Mouse (Mus musculus) CH12.LX (cell line): Measurements from ENCODE around the gene Igfbp2. TPM values are rescaled to one million over a fixed set of nuclear protein-coding genes. Genes with fewer than 3 reads are reported as not detected.

Experiments used
- DNase-seq: peaks from one replicate; pipeline ENCODE4 v3.0.0-alpha.2; 2013; ENCODE audit errors: extremely low read depth
- H3K27ac ChIP-seq: 2 replicates; pipeline ENCODE4 v1.5.1; 2012; ENCODE audit warnings: low read depth, mild to moderate bottlenecking, control low read depth, moderate library complexity; ENCODE audit not compliant: insufficient read depth
- H3K27me3 ChIP-seq: replicated peaks from 2 replicates; pipeline ENCODE3; 2012; ENCODE audit warnings: inconsistent platforms
- H3K36me3 ChIP-seq, 2 experiments: replicated peaks in 1 of 2; 2 replicates each; pipeline versions ENCODE3 to v1.6.1; 2012; ENCODE audit warnings: inconsistent platforms in 1 of 2, low read length in 1 of 2, mild to moderate bottlenecking in 1 of 2, mixed read lengths in 1 of 2, moderate library complexity in 1 of 2; ENCODE audit not compliant: control insufficient read depth in 1 of 2, insufficient read depth in 1 of 2
- H3K4me1 ChIP-seq, 2 experiments: 2 replicates each; pipeline ENCODE4 v1.6.1; 2012; ENCODE audit warnings: inconsistent platforms in 1 of 2, moderate library complexity in 1 of 2; ENCODE audit not compliant: insufficient read depth in 2 of 2, control insufficient read depth in 1 of 2
- H3K4me2 ChIP-seq: 2 replicates; pipeline ENCODE4 v1.6.1; 2012; ENCODE audit warnings: low read depth, mild to moderate bottlenecking, control low read depth; ENCODE audit not compliant: poor library complexity, insufficient read depth, severe bottlenecking
- H3K4me3 ChIP-seq, 3 experiments: fragments of 150-350 bp in 1 of 3; sonication (generic) in 1 of 3; replicated peaks in 1 of 3; 2 replicates each; pipeline versions ENCODE3 to v1.5.1; 2011 to 2012; ENCODE audit warnings: low read depth in 2 of 3, low read length in 2 of 3, mild to moderate bottlenecking in 2 of 3, moderate library complexity in 2 of 3, control low read depth in 1 of 3, improper control_type of control experiment in 1 of 3, inconsistent platforms in 1 of 3, mixed read lengths in 1 of 3; ENCODE audit not compliant: poor library complexity in 1 of 3
- H3K79me2 ChIP-seq: replicated peaks from 2 replicates; pipeline ENCODE4 v1.6.1; 2012; ENCODE audit warnings: mild to moderate bottlenecking, moderate library complexity; ENCODE audit not compliant: control insufficient read depth, poor library complexity, insufficient read depth, severe bottlenecking; ENCODE audit errors: extremely low read depth
- H3K9ac ChIP-seq: 2 replicates; pipeline ENCODE4 v1.6.1; 2012; ENCODE audit warnings: low read depth, mild to moderate bottlenecking, control low read depth, moderate library complexity; ENCODE audit not compliant: insufficient read depth
- H3K9me3 ChIP-seq: replicated peaks from 2 replicates; pipeline ENCODE3; 2012; ENCODE audit warnings: low read length, inconsistent platforms, mixed read lengths
- BHLHE40 ChIP-seq: IDR thresholded peaks from 2 replicates; pipeline ENCODE4 v1.6.1; 2011; ENCODE audit warnings: mild to moderate bottlenecking, low read depth, low read length, improper control_type of control experiment
- CHD1 ChIP-seq: IDR thresholded peaks from 2 replicates; pipeline ENCODE4 v1.6.1; 2012; ENCODE audit warnings: low read depth, low read length, improper control_type of control experiment, inconsistent platforms
- CHD2 ChIP-seq: IDR thresholded peaks from 2 replicates; pipeline ENCODE4 v1.6.1; 2011; ENCODE audit warnings: low read length, improper control_type of control experiment
- GABPA ChIP-seq: IDR thresholded peaks from 2 replicates; pipeline ENCODE4 v1.6.1; 2012; ENCODE audit warnings: low read depth, low read length, improper control_type of control experiment, inconsistent platforms; ENCODE audit not compliant: insufficient replicate concordance
- HCFC1 ChIP-seq: IDR thresholded peaks from 2 replicates; pipeline ENCODE4 v1.6.1; 2012; ENCODE audit warnings: low read depth, mild to moderate bottlenecking, inconsistent platforms, low read length, improper control_type of control experiment
- JUND ChIP-seq: conservative IDR thresholded peaks from 2 replicates; pipeline ENCODE4 v1.6.1; 2011; ENCODE audit warnings: low read depth, low read length, improper control_type of control experiment
- KAT2A ChIP-seq: IDR thresholded peaks from 2 replicates; pipeline ENCODE4 v1.6.1; 2012; ENCODE audit warnings: low read length, improper control_type of control experiment, inconsistent platforms; ENCODE audit not compliant: insufficient replicate concordance
- MYC ChIP-seq: IDR thresholded peaks from 2 replicates; pipeline ENCODE4 v1.6.1; 2011; ENCODE audit warnings: low read depth, mild to moderate bottlenecking, improper control_type of control experiment, low read length
- NELFE ChIP-seq: IDR thresholded peaks from 2 replicates; pipeline ENCODE4 v1.6.1; 2011; ENCODE audit warnings: low read depth, low read length, improper control_type of control experiment
- PAX5 ChIP-seq: IDR thresholded peaks from 2 replicates; pipeline ENCODE4 v1.6.1; 2012; ENCODE audit warnings: low read length, inconsistent platforms, mixed read lengths
- RCOR1 ChIP-seq: conservative IDR thresholded peaks from 2 replicates; pipeline ENCODE4 v1.6.1; 2012; ENCODE audit warnings: low read depth, mild to moderate bottlenecking, inconsistent platforms, low read length, improper control_type of control experiment
- SIN3A ChIP-seq: IDR thresholded peaks from 2 replicates; pipeline ENCODE4 v1.6.1; 2012; ENCODE audit warnings: low read length, improper control_type of control experiment, inconsistent platforms
- SMC3 ChIP-seq: IDR thresholded peaks from 2 replicates; pipeline ENCODE4 v1.6.1; 2011; ENCODE audit warnings: low read depth, low read length, improper control_type of control experiment
- UBTF ChIP-seq: IDR thresholded peaks from 2 replicates; pipeline ENCODE4 v1.6.1; 2012; ENCODE audit warnings: low read depth, mild to moderate bottlenecking, inconsistent platforms, low read length, improper control_type of control experiment, moderate library complexity
- ZMIZ1 ChIP-seq: IDR thresholded peaks from 2 replicates; pipeline ENCODE4 v1.6.1; 2012; ENCODE audit warnings: low read depth, mild to moderate bottlenecking, inconsistent platforms, low read length, improper control_type of control experiment
- dilution Hi-C: fragments of 300-500 bp; cut with MboI; formaldehyde crosslinking; loops from 2 replicates; pipeline ENCODE4 v1.14.3; 2020; ENCODE audit warnings: low sequenced_read_pairs; ENCODE audit not compliant: extremely low pct_unique_long_range_greater_than_20kb, extremely low pct_ligation_motif_present
- in situ Hi-C: fragments of 300-500 bp; cut with MboI; formaldehyde crosslinking; loops from 3 replicates; pipeline ENCODE4 v1.14.3; 2019; ENCODE audit warnings: low sequenced_read_pairs, low pct_ligation_motif_present, low pct_unique_long_range_greater_than_20kb, mixed read lengths
- polyA plus RNA-seq: library from polyadenylated mRNA; unstranded; fragments of >175 nt; gene quantifications from 2 replicates; pipeline ENCODE4 v1.2.1, GENCODE M21; 2012; ENCODE audit warnings: low read depth; ENCODE audit not compliant: insufficient read length
- total RNA-seq, 2 experiments: library from RNA; depleted of rRNA; stranded (reverse); fragments of 300-350 nt in 1 of 2; fragments of >200 nt in 1 of 2; gene quantifications; 2 replicates each; pipeline ENCODE4 v1.2.3; 2012 to 2014

Igfbp2 gene
- total and polyA plus RNA-seq, 3 experiments = 294 to 662 (median 350) TPM

DNA sequence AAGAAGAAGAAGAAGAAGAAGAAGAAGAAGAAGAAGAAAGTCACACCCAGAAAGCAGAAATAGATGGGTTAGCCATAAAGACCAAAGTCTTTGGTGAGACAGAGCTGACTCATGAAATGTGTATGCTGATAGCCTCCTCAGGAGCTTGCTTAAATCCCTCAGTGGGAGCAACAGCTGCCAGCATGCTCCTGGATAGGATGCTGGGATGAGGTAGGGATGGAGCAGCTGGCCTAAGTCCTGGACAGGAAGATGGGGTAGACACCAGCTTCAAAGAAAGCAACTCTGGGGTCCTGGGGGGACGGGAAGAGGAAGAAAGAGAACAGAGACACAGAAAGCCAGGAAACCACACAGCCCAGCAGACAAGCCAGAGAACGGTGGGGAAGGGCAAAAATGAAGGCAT, 41.0 kb upstream of the Igfbp2 start:
- dilution Hi-C loops = no loop called here
- peaks cover 1% of the 10 kb centered on the region for H3K27me3 ChIP-seq
- H3K79me2 ChIP-seq = no peaks in the 10 kb centered on the region
- no peak for DNase-seq
- H3K36me3 ChIP-seq = no peaks in the 10 kb centered on the region
- peaks cover 6 to 25% of the 10 kb centered on the region in 2 experiments for H3K4me1 ChIP-seq
- H3K27ac ChIP-seq = no peak overlapping the region
- no peak overlapping the region for H3K4me3 ChIP-seq
- TF ChIP-seq PAX5 (no peak), CHD1 (no peak), BHLHE40 (no peak), SIN3A (no peak), CHD2 (no peak), SMC3 (no peak), GABPA (no peak), RCOR1 (no peak)
- in situ Hi-C loops = no loop called here
- H3K9me3 ChIP-seq = no peaks in the 10 kb centered on the region
- no peak overlapping the region for H3K9ac ChIP-seq
- no peak overlapping the region for H3K4me2 ChIP-seq

DNA sequence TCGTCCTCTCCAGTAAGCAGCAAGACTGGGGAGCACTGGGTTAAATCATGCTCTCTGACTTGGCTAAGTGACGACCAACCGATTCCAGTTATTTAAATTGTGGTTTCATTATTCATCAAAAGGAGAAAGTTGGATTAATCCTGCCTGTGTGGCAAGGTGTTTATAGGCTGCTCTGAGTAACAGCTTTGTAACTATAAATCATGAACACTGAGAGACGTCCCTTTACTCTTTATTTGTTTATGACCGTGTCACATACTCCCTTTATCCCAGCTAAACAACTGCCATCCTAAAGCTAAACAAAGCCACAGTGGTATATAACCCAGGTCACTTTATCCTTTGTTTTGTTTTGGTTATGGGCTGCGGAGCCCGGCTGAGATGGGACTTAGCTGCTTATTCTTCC, 40.3 kb upstream of the Igfbp2 start:
- no peak for DNase-seq
- Histone ChIP-seq H3K9ac (no peak overlapping the region), H3K36me3 (no peaks in the 10 kb centered on the region), H3K79me2 (no peaks in the 10 kb centered on the region), H3K9me3 (no peaks in the 10 kb centered on the region), H3K4me3 (no peak overlapping the region), H3K4me1 (peaks cover 6 to 18% of the 10 kb centered on the region in 2 experiments), H3K27me3 (peaks cover 1% of the 10 kb centered on the region), H3K27ac (no peak overlapping the region), H3K4me2 (no peak overlapping the region)
- in situ Hi-C loops (no loop called here), dilution Hi-C loops (no loop called here)
- TF ChIP-seq UBTF (no peak), ZMIZ1 (no peak), HCFC1 (no peak), SIN3A (no peak), KAT2A (no peak), CHD2 (no peak)

DNA sequence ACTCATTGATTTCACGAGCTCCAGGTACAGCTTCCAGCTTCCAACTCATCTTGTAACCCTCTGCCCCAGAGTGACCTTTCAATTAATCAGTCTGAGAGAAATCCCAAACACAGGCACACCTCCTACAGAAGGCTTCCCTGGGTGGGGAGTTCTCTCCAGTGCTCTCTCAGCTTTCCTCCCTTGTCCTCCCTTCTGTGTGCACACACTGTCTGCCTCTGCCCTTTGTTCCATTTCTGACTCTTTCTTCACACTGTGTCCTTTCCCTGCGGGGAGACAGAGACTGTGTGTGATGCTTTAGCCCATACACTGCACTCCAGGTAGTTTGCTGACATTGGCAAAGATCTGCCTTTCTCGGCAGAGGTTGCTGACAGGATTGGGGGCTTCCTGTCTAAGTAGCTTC, 33.6 kb upstream of the Igfbp2 start:
- dilution Hi-C loops (no loop called here), in situ Hi-C loops (loop anchor here (5.0 kb wide), 1 partner anchor 33 kb away; no protein-coding TSS in a partner anchor)
- no peaks in the 10 kb centered on the region for H3K79me2 ChIP-seq
- no peak for DNase-seq
- no peak for TF ChIP-seq JUND
- TF ChIP-seq MYC = no peak
- TF ChIP-seq NELFE = no peak
- no peaks in the 10 kb centered on the region for H3K27me3 ChIP-seq
- H3K4me2 ChIP-seq = no peak overlapping the region
- H3K4me3 ChIP-seq = no peak overlapping the region
- H3K4me1 ChIP-seq = peaks cover 3 to 4% of the 10 kb centered on the region in 2 experiments; a peak in 3 of 4 replicates
- no peaks in the 10 kb centered on the region for H3K36me3 ChIP-seq
- no peak overlapping the region for H3K9ac ChIP-seq
- H3K9me3 ChIP-seq = peaks cover 13% of the 10 kb centered on the region
- no peak overlapping the region for H3K27ac ChIP-seq
